Mouse (Mus musculus) midbrain, embryonic 16.5 days (tissue): Measurements from ENCODE around the gene Commd6. TPM values are rescaled to one million over a fixed set of nuclear protein-coding genes. Genes with fewer than 3 reads are reported as not detected.

Experiments used
- ATAC-seq: fragments of 200-750 bp; cut with Nextera tagmentation; 2 replicates; pipeline ENCODE4 v1.8.0; 2017; ENCODE audit warnings: moderate TSS enrichment
- H3K27ac ChIP-seq: fragments of 300-500 bp; sonication (generic); 2 replicates; pipeline ENCODE4 v1.5.1; 2014; ENCODE audit warnings: mild to moderate bottlenecking, low read length, mixed read lengths
- H3K27me3 ChIP-seq: fragments of 300-500 bp; sonication (generic); 2 replicates; pipeline ENCODE4 v1.6.1; 2014; ENCODE audit warnings: low read depth, low read length, mixed read lengths; ENCODE audit not compliant: control insufficient read depth, insufficient read depth
- H3K36me3 ChIP-seq: fragments of 300-500 bp; sonication (generic); 2 replicates; pipeline ENCODE4 v1.6.1; 2014; ENCODE audit warnings: mild to moderate bottlenecking, low read length, moderate library complexity, mixed read lengths; ENCODE audit not compliant: control insufficient read depth, insufficient read depth
- H3K4me1 ChIP-seq: fragments of 300-500 bp; sonication (generic); 2 replicates; pipeline ENCODE4 v1.6.1; 2014; ENCODE audit warnings: mild to moderate bottlenecking, low read length, mixed read lengths; ENCODE audit not compliant: control insufficient read depth, insufficient read depth
- H3K4me2 ChIP-seq: fragments of 300-500 bp; sonication (generic); 2 replicates; pipeline ENCODE4 v1.6.1; 2014; ENCODE audit warnings: mild to moderate bottlenecking, low read length, mixed read lengths
- H3K4me3 ChIP-seq: fragments of 300-500 bp; sonication (generic); 2 replicates; pipeline ENCODE4 v1.5.1; 2014; ENCODE audit warnings: low read depth, mild to moderate bottlenecking, low read length, moderate library complexity, mixed read lengths
- H3K9ac ChIP-seq: fragments of 300-500 bp; sonication (generic); 2 replicates; pipeline ENCODE4 v1.6.1; 2014; ENCODE audit warnings: low read depth, low read length, mixed read lengths
- H3K9me3 ChIP-seq: fragments of 300-500 bp; sonication (generic); replicated peaks from 2 replicates; pipeline ENCODE4 v1.6.1; 2014; ENCODE audit warnings: mild to moderate bottlenecking, low read length, mixed read lengths; ENCODE audit not compliant: control insufficient read depth, poor library complexity, severe bottlenecking
- WGBS: fragments of 180-500 bp; shearing (Covaris S2); extraction: QIAGEN DNeasy Blood & Tissue Kit; methylation state at CpG from one replicate; pipeline ENCODE4 v1.1.7; 2014; 5-methylcytosine and 5-hydroxymethylcytosine counted together
- polyA plus RNA-seq: library from polyadenylated mRNA; unstranded; fragments of >200 nt; fragmentation: Nextera tagmentation; extraction: Ambion mirVana; gene quantifications from 2 replicates; pipeline ENCODE4 v1.2.1, GENCODE M21; 2015

The Commd6 gene
- polyA plus RNA-seq, 1 experiment from 2014 or later: 92.2 TPM

DNA sequence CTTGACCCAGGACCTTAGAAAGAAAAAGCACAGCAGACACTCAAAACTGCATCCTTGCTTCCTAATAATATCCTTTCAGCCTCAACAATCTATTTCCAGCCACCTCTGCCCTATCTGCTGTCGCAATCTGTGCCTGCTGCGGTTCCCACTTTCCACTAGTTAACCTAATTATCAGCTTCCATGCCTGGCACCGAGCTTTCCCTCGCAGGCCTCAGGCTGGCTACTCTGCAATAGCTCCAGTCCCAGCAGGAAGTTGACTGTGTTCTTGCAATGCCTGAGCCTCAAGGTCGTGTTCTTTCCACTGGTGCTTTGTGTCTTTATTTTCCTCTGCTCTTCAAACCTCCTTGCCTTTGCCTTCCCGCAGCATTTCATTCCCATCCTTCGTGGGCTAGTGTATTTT, 54.4 kb downstream of the Commd6 start:
- no peak overlapping the region for H3K4me2 ChIP-seq
- no peak for ATAC-seq
- no peak overlapping the region for H3K4me3 ChIP-seq
- 0 out of 2 replicates have a peak, but pooled peaks cover 3% of the 10 kb centered on the region for H3K4me1 ChIP-seq
- H3K9me3 ChIP-seq: no peaks in the 10 kb centered on the region
- WGBS: 65% methylated on average over 7 of the region's 7 CpGs
- no peak overlapping the region for H3K27ac ChIP-seq
- no peak overlapping the region for H3K9ac ChIP-seq
- H3K27me3 ChIP-seq: no peaks in the 10 kb centered on the region
- H3K36me3 ChIP-seq: no peaks in the 10 kb centered on the region

Other genes starting within 250 kb of the Commd6 start
- gene Tbc1d4, start 31.5 kb downstream of the Commd6 start, polyA plus RNA-seq: 8.1 and 9.4 TPM in 2 replicates
- 280 and 301 TPM in 2 replicates for gene Uchl3, start 13.3 kb upstream of the Commd6 start, polyA plus RNA-seq
- gene Gm9922, start 89.1 kb upstream of the Commd6 start, polyA plus RNA-seq: 0.50 TPM in 1 of 2 replicates, not detected in the other
- gene Lmo7, start 89.3 kb upstream of the Commd6 start, polyA plus RNA-seq: 2.5 and 3.8 TPM in 2 replicates